Mouse (Mus musculus): ENCODE data around the gene Pam.
"Not testable (repeated sequence)": the region's sequence is repeated elsewhere in the genome, so short reads cannot be mapped to it uniquely, and the experiment has no call there.

Pam gene

GRCm38 (mm10) chr1:97769904-97770753, 325.3 kb downstream of the Pam start, which contains the start of the genes Gin1 and Ppip5k2:
Gene Gin1 (plus strand): TSS chr1:97770172.
Gene Ppip5k2 (minus strand): TSS chr1:97770411.
- peak; percentile 90 for DNase-seq (ENCODE audit: low read depth, low spot score)

GRCm38 (mm10) chr1:97769294-97769903, 326.0 kb downstream of the Pam start:
- peak; percentile 16 for DNase-seq (ENCODE audit: low read depth, low spot score)

GRCm38 (mm10) chr1:97768906-97769293, 326.5 kb downstream of the Pam start:
- no peak for DNase-seq (ENCODE audit: low read depth, low spot score)

- DNase-seq (ENCODE audit: low read depth, low spot score) = no peak
These were observed 327.4 kb downstream of the Pam start for GRCm38 (mm10) chr1:97768089-97768488.

GRCm38 (mm10) chr1:97765712-97766111, 329.7 kb downstream of the Pam start:
- DNase-seq (ENCODE audit: low read depth, low spot score) = not testable (repeated sequence)

- no peak for DNase-seq (ENCODE audit: low read depth, low spot score)
These were observed 334.0 kb downstream of the Pam start for GRCm38 (mm10) chr1:97761477-97761876.

- DNase-seq (ENCODE audit: low read depth, low spot score) = no peak
These were observed 334.8 kb downstream of the Pam start for GRCm38 (mm10) chr1:97760598-97760997.

- no peak for DNase-seq (ENCODE audit: low read depth, low spot score)
These were observed 335.6 kb downstream of the Pam start for GRCm38 (mm10) chr1:97759841-97760240.

GRCm38 (mm10) chr1:97754392-97754791, 341.1 kb downstream of the Pam start:
- DNase-seq (ENCODE audit: low read depth, low spot score) = no peak

GRCm38 (mm10) chr1:97753216-97753615, 342.2 kb downstream of the Pam start:
- DNase-seq (ENCODE audit: low read depth, low spot score) = no peak

GRCm38 (mm10) chr1:97748163-97748562, 347.3 kb downstream of the Pam start:
- no peak for DNase-seq (ENCODE audit: low read depth, low spot score)

GRCm38 (mm10) chr1:97746261-97746660, 349.2 kb downstream of the Pam start:
- DNase-seq (ENCODE audit: low read depth, low spot score) = no peak

- DNase-seq (ENCODE audit: low read depth, low spot score) = no peak
These were observed 349.7 kb downstream of the Pam start for GRCm38 (mm10) chr1:97745712-97746111.

Measured in embryo, embryonic 11.5 days (tissue).